Mouse (Mus musculus) B cell, adult (primary cell): ENCODE data around the gene Fam92b. TPM values are rescaled to one million over a fixed set of nuclear protein-coding genes. Genes with fewer than 3 reads are reported as not detected.

Experiments used
- total RNA-seq: library from RNA; stranded (reverse); gene quantifications from 4 replicates; pipeline ENCODE4 v1.2.4, GENCODE M21; 2023; ENCODE audit not compliant: inconsistent age

The Fam92b gene
- not detected in 4 replicates for total RNA-seq

GRCm38 (mm10) chr8:120177318-120178123 is at the start of gene Fam92b:
Gene Fam92b, minus strand, starts transcription at chr8:120177466.

Other genes starting within 250 kb of the Fam92b start
- gene Crispld2, start 185.0 kb downstream of the Fam92b start, total RNA-seq = 0.13 TPM in 1 of 4 replicates, not detected in the others
- gene Zdhhc7, start 76.0 kb downstream of the Fam92b start, total RNA-seq = 28.7 to 34.2 TPM (median 30.7 TPM) in 4 replicates
- gene 6430548M08Rik, start 63.3 kb downstream of the Fam92b start, total RNA-seq = 0.87 to 3.0 TPM (median 1.3 TPM) in 4 replicates
- 70.9 to 77.0 TPM (median 73.4 TPM) in 4 replicates for gene Gse1, start 51.0 kb upstream of the Fam92b start, total RNA-seq